Mouse (Mus musculus): Measurements from ENCODE around the gene Cacna1e.

- TF ChIP-seq CTCF (conservative IDR thresholded peaks at IDR 0.05; ENCODE audit: low read length) (no peak), POU5F1 (IDR thresholded peaks at IDR 0.05; ENCODE audit: borderline replicate concordance, low read length) (no peak), NANOG (IDR thresholded peaks at IDR 0.05; ENCODE audit: borderline replicate concordance, low read length) (no peak)
Observed at GRCm38 (mm10) chr1:154712747-154713146, 171.6 kb downstream of the Cacna1e start.
